Mouse (Mus musculus) limb, embryonic 15.5 days (tissue): ENCODE measurements around the gene Sec31a. TPM values are rescaled to one million over a fixed set of nuclear protein-coding genes. Genes with fewer than 3 reads are reported as not detected.

Experiments used
- ATAC-seq: fragments of 200-750 bp; cut with Nextera tagmentation; 2 replicates; pipeline ENCODE4 v1.8.0; 2017; ENCODE audit warnings: low read depth, moderate TSS enrichment; ENCODE audit not compliant: insufficient number of reproducible peaks, low FRiP score, low TSS enrichment
- H3K27ac ChIP-seq: fragments of 300-500 bp; sonication (generic); 2 replicates; pipeline ENCODE4 v1.5.1; 2015; ENCODE audit warnings: moderate library complexity, mild to moderate bottlenecking, inconsistent platforms
- H3K27me3 ChIP-seq: fragments of 300-500 bp; sonication (generic); 2 replicates; pipeline ENCODE4 v1.6.1; 2015; ENCODE audit warnings: inconsistent platforms
- H3K36me3 ChIP-seq: fragments of 300-500 bp; sonication (generic); 2 replicates; pipeline ENCODE4 v1.6.1; 2015; ENCODE audit warnings: inconsistent platforms
- H3K4me1 ChIP-seq: fragments of 300-500 bp; sonication (generic); 2 replicates; pipeline ENCODE4 v1.6.1; 2015; ENCODE audit warnings: inconsistent platforms
- H3K4me2 ChIP-seq: fragments of 300-500 bp; sonication (generic); 2 replicates; pipeline ENCODE4 v1.6.1; 2015; ENCODE audit warnings: mild to moderate bottlenecking, inconsistent platforms
- H3K4me3 ChIP-seq: fragments of 300-500 bp; sonication (generic); 2 replicates; pipeline ENCODE4 v1.5.1; 2015; ENCODE audit warnings: mild to moderate bottlenecking, inconsistent platforms
- H3K9ac ChIP-seq: fragments of 300-500 bp; sonication (generic); 2 replicates; pipeline ENCODE4 v1.6.1; 2015; ENCODE audit warnings: inconsistent platforms
- H3K9me3 ChIP-seq: fragments of 300-500 bp; sonication (generic); 2 replicates; pipeline ENCODE4 v1.6.1; 2016; ENCODE audit warnings: inconsistent platforms
- WGBS: fragments of 180-500 bp; shearing (Covaris S2); methylation state at CpG from one replicate; pipeline ENCODE4 v1.1.7; 2015; 5-methylcytosine and 5-hydroxymethylcytosine counted together
- polyA plus RNA-seq: library from polyadenylated mRNA; unstranded; fragments of >200 nt; fragmentation: Nextera tagmentation; extraction: Ambion mirVana; gene quantifications from 2 replicates; pipeline ENCODE4 v1.2.1, GENCODE M21; 2015

Gene Sec31a
- polyA plus RNA-seq, 1 experiment from 2014 or later: 266 TPM

GRCm38 (mm10) chr5:100342422-100342821, 73.6 kb downstream of the Sec31a start:
- H3K9ac ChIP-seq: no peak overlapping the region
- H3K4me2 ChIP-seq: no peak overlapping the region
- H3K4me3 ChIP-seq: no peak overlapping the region
- 82% methylated on average over 6 of the region's 6 CpGs for WGBS
- H3K27me3 ChIP-seq: no peaks in the 10 kb centered on the region
- no peaks in the 10 kb centered on the region for H3K9me3 ChIP-seq
- no peaks in the 10 kb centered on the region for H3K4me1 ChIP-seq
- no peak for ATAC-seq
- H3K36me3 ChIP-seq: no peaks in the 10 kb centered on the region
- no peak overlapping the region for H3K27ac ChIP-seq

- Histone ChIP-seq H3K27ac (no peak overlapping the region), H3K4me2 (no peak overlapping the region), H3K27me3 (no peaks in the 10 kb centered on the region), H3K4me1 (peaks cover under 1% of the 10 kb centered on the region; the same call in 1 of the 2 replicates), H3K9ac (no peak overlapping the region), H3K4me3 (no peak overlapping the region), H3K36me3 (no peaks in the 10 kb centered on the region), H3K9me3 (no peaks in the 10 kb centered on the region)
- no peak for ATAC-seq
- WGBS: 88% methylated on average over 7 of the region's 7 CpGs
Observed at GRCm38 (mm10) chr5:100341042-100341441, 75.0 kb downstream of the Sec31a start.

DNA sequence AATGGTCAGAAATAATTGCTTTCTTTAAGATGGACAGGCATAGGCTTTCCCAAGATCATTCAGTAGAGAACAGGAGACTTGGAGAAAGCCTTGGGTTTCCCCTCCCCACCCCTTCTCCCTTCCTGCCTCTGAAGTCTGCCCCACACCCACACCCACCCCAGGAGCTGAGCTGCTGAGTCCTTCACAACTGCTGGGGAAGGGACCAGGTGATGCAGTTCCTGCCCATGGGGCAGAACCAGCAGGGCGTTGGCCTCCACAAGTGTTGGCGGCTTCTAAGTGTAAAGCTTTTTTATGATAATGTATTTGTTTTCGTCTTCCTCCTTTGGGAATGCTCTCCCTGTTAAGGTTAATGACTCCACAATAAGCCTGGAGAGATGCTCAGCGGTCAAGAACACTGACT, 78.2 kb downstream of the Sec31a start:
- Histone ChIP-seq H3K36me3 (no peaks in the 10 kb centered on the region), H3K4me3 (no peak overlapping the region), H3K4me2 (no peak overlapping the region), H3K9me3 (no peaks in the 10 kb centered on the region), H3K27me3 (no peaks in the 10 kb centered on the region), H3K4me1 (peaks cover 3% of the 10 kb centered on the region; the same call in 1 of the 2 replicates), H3K9ac (no peak overlapping the region), H3K27ac (no peak overlapping the region)
- no peak for ATAC-seq
- 78% methylated on average over 4 of the region's 4 CpGs for WGBS

GRCm38 (mm10) chr5:100336876-100337275, 79.2 kb downstream of the Sec31a start:
- Histone ChIP-seq H3K4me3 (no peak overlapping the region), H3K4me2 (no peak overlapping the region), H3K27ac (no peak overlapping the region), H3K9me3 (no peaks in the 10 kb centered on the region), H3K36me3 (no peaks in the 10 kb centered on the region), H3K9ac (no peak overlapping the region), H3K4me1 (peaks cover 3% of the 10 kb centered on the region; the same call in 1 of the 2 replicates), H3K27me3 (no peaks in the 10 kb centered on the region)
- ATAC-seq: no peak
- WGBS: 78% methylated on average over 7 of the region's 7 CpGs

GRCm38 (mm10) chr5:100335581-100336080, 80.4 kb downstream of the Sec31a start:
- H3K4me3 ChIP-seq: no peak overlapping the region
- 80% methylated on average over 5 of the region's 5 CpGs for WGBS
- H3K27me3 ChIP-seq: no peaks in the 10 kb centered on the region
- H3K9me3 ChIP-seq: no peaks in the 10 kb centered on the region
- no peak for ATAC-seq
- H3K27ac ChIP-seq: no peak overlapping the region
- no peak overlapping the region for H3K4me2 ChIP-seq
- no peak overlapping the region for H3K9ac ChIP-seq
- peaks cover 3% of the 10 kb centered on the region; the same call in 1 of the 2 replicates for H3K4me1 ChIP-seq
- H3K36me3 ChIP-seq: no peaks in the 10 kb centered on the region

DNA sequence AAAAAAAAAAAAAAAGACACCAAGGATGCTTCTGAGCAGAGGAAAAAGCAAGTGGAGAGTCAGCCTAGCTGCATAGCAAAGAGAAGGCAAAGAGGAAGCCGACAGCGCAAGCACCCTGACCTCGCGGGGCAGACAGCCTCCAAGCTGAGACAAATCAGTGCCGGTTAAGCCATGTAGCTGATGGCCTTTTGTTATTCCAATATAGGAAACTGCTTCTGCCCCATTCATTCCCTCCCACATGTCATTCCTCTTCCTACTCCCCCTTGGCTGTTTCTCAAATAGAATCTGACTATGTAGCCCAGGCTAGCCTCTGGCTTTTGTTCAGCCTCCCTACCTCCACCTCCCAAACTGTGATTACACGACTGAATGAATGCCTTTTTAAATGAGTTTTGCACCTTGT, 81.3 kb downstream of the Sec31a start:
- 68% methylated on average over 6 of the region's 6 CpGs for WGBS
- H3K27ac ChIP-seq: no peak overlapping the region
- no peak overlapping the region for H3K4me2 ChIP-seq
- no peaks in the 10 kb centered on the region for H3K27me3 ChIP-seq
- H3K4me1 ChIP-seq: peaks cover 3% of the 10 kb centered on the region; the same call in 1 of the 2 replicates
- H3K9me3 ChIP-seq: no peaks in the 10 kb centered on the region
- ATAC-seq: no peak
- H3K9ac ChIP-seq: no peak overlapping the region
- H3K4me3 ChIP-seq: no peak overlapping the region
- H3K36me3 ChIP-seq: no peaks in the 10 kb centered on the region

- no peak overlapping the region for H3K9ac ChIP-seq
- no peak overlapping the region for H3K4me2 ChIP-seq
- no peak overlapping the region for H3K27ac ChIP-seq
- no peaks in the 10 kb centered on the region for H3K36me3 ChIP-seq
- peaks cover 3% of the 10 kb centered on the region; the same call in 1 of the 2 replicates for H3K4me1 ChIP-seq
- no peaks in the 10 kb centered on the region for H3K27me3 ChIP-seq
- no peaks in the 10 kb centered on the region for H3K9me3 ChIP-seq
- no peak for ATAC-seq
- H3K4me3 ChIP-seq: no peak overlapping the region
- 51% methylated on average over 14 of the region's 14 CpGs for WGBS
Observed at GRCm38 (mm10) chr5:100333607-100334380, 82.2 kb downstream of the Sec31a start.

- H3K27ac ChIP-seq: no peak overlapping the region
Observed at GRCm38 (mm10) chr5:100332300-100333004, 83.6 kb downstream of the Sec31a start.

DNA sequence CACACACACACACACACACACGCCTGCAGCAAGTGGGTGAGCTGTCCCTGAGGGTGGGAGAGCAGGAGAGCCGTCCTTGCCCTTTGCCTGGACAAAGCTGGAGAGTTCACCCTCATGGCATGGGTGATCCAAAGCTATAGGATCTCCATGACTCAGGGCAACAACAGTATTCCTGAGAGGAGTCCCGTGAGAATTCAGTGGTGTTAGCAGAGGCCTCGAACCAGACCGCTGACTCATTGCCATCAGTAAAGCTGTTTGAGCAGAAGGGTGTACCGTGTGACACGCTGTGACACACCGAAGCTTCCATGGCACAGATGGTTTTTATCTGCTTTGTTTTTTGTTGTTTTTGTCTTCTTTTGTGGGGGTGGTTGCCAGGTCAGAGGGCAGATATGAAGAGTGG, 84.4 kb downstream of the Sec31a start:
- Histone ChIP-seq H3K27me3 (no peaks in the 10 kb centered on the region), H3K9ac (no peak overlapping the region), H3K9me3 (no peaks in the 10 kb centered on the region), H3K4me1 (peaks cover 3% of the 10 kb centered on the region; the same call in 1 of the 2 replicates), H3K27ac (no peak overlapping the region), H3K4me2 (no peak overlapping the region), H3K4me3 (no peak overlapping the region), H3K36me3 (no peaks in the 10 kb centered on the region)
- ATAC-seq: no peak
- WGBS: 84% methylated on average over 8 of the region's 8 CpGs

More at GRCm38 (mm10) chr5:100332300-100333004, 83.6 kb downstream of the Sec31a start:
- Histone ChIP-seq H3K9ac (no peak overlapping the region), H3K9me3 (no peaks in the 10 kb centered on the region), H3K4me2 (no peak overlapping the region), H3K36me3 (no peaks in the 10 kb centered on the region), H3K4me1 (peaks cover 3% of the 10 kb centered on the region; the same call in 1 of the 2 replicates), H3K4me3 (no peak overlapping the region), H3K27me3 (no peaks in the 10 kb centered on the region)
- 73% methylated on average over 8 of the region's 8 CpGs for WGBS
- ATAC-seq: no peak

DNA sequence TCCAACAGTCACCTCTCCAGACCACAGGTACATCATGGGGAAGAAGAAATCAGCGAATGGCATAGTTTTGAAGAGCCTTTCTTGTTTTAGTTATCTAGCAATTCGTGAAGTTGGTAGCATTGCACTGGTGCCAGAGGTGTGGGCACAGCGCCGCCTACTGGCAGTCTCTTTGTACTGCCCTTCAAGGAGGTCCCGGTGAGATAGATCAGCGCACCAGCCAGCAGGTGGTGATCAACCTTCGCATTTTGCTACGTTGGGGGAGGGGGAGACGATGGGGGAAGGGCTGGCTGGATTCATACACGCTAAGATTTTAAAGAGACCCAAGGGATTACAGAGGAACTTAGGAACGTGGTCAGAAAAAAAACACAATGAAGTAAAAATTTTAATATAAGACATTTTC, 94.0 kb downstream of the Sec31a start:
- Histone ChIP-seq H3K4me1 (0 out of 2 replicates have a peak, but pooled peaks cover 2% of the 10 kb centered on the region), H3K4me3 (no peak overlapping the region), H3K27ac (no peak overlapping the region), H3K36me3 (no peaks in the 10 kb centered on the region), H3K27me3 (no peaks in the 10 kb centered on the region), H3K4me2 (no peak overlapping the region), H3K9ac (no peak overlapping the region), H3K9me3 (no peaks in the 10 kb centered on the region)
- 0 out of 2 replicates have a peak, but pooled peaks have one; percentile 52 for ATAC-seq
- WGBS: 1% methylated on average over 11 of the region's 11 CpGs

DNA sequence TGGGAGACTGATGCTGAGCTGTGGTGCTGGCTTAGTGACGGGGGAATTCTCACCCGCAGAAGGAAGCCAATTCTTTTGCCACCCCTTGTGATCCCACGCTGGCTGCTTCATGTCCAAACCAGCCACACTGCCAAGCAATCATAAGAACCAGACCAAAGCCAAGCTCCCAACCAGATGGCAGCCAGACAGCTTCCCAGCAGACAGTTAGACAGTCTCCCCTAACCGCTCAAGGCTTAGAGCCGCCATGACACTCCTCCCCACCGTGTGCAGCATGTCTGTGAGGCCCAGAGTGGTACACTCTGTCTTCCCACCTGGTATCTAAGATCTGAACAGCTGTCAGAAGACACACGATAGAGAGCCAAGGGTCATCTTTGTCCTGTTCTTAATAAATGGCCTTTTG, 98.2 kb downstream of the Sec31a start:
- H3K9me3 ChIP-seq: no peaks in the 10 kb centered on the region
- no peaks in the 10 kb centered on the region for H3K36me3 ChIP-seq
- H3K4me1 ChIP-seq: 0 out of 2 replicates have a peak, but pooled peaks cover 2% of the 10 kb centered on the region
- no peak overlapping the region for H3K9ac ChIP-seq
- no peak overlapping the region for H3K4me3 ChIP-seq
- 50% methylated on average over 7 of the region's 7 CpGs for WGBS
- no peak overlapping the region for H3K27ac ChIP-seq
- ATAC-seq: no peak; the same call in 1 of the 2 replicates
- no peak overlapping the region for H3K4me2 ChIP-seq
- no peaks in the 10 kb centered on the region for H3K27me3 ChIP-seq

DNA sequence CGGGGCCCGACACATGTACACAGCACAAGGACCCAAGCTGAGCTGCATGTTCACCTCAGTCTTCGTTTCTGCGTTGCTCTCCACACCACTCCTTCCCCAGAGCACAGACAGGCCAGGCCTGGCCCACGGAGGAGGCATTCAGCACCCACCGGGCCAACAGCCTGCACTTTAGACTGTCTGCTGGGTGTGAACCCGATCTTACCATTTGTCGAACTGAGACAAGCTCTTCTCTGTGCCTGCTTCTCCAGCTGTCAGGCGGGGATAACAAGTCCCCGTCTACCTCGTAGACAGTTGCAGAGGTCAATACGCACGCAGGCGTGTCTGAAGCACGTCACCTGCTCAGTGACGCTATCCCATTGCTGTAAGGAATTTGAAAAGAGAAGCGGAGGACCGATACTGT, 99.0 kb downstream of the Sec31a start:
- no peak for ATAC-seq
- 72% methylated on average over 18 of the region's 18 CpGs for WGBS

More for the DNA sequence above, 99.0 kb downstream of the Sec31a start:
- no peaks in the 10 kb centered on the region for H3K36me3 ChIP-seq
- H3K4me1 ChIP-seq: no peaks in the 10 kb centered on the region
- no peaks in the 10 kb centered on the region for H3K9me3 ChIP-seq
- H3K4me2 ChIP-seq: no peak overlapping the region
- H3K9ac ChIP-seq: no peak overlapping the region
- no peak overlapping the region for H3K27ac ChIP-seq
- H3K27me3 ChIP-seq: no peaks in the 10 kb centered on the region
- H3K4me3 ChIP-seq: no peak overlapping the region
